Mouse (Mus musculus) adrenal gland, adult 10 weeks (tissue): ENCODE measurements around the gene Vmn2r30. TPM values are rescaled to one million over a fixed set of nuclear protein-coding genes. Genes with fewer than 3 reads are reported as not detected.

ENCODE experiments used
- polyA plus RNA-seq: library from polyadenylated mRNA; stranded (reverse); fragments of 350-450 nt; fragmentation: Illumina TruSeq; extraction: RNeasy Lipid Tissue Mini Kit (QIAGEN cat#74804); gene quantifications from one replicate; pipeline ENCODE4 v1.2.3, GENCODE M21; 2014; ENCODE audit warnings: low read depth, low replicate concordance

Vmn2r30 gene
- 1.5 TPM for polyA plus RNA-seq

GRCm38 (mm10) chr7:7337509-7337908 is at the start of gene Vmn2r30:
Gene Vmn2r30 (minus strand): TSS chr7:7337609.

GRCm38 (mm10) chr7:7374431-7374830 is 37.0 kb upstream of the Vmn2r30 start, which contains the start of gene Gm45783:
Gene Gm45783 (minus strand): TSS chr7:7374573.

GRCm38 (mm10) chr7:7277966-7278567 is 59.3 kb downstream of the Vmn2r30 start, which contains the start of gene Gm45844:
Gene Gm45844 (minus strand): TSS chr7:7278289.

Other genes starting within 250 kb of the Vmn2r30 start
- gene Zfp954, start 216.1 kb downstream of the Vmn2r30 start, polyA plus RNA-seq = 7.8 TPM
- 1.5 TPM for gene Zfp773, start 200.9 kb downstream of the Vmn2r30 start, polyA plus RNA-seq
- gene Zfp418, start 166.3 kb downstream of the Vmn2r30 start, polyA plus RNA-seq = 4.3 TPM
- gene Zfp772, start 127.6 kb downstream of the Vmn2r30 start, polyA plus RNA-seq = 11.1 TPM
- 7.3 TPM for gene Vmn2r29, start 90.3 kb downstream of the Vmn2r30 start, polyA plus RNA-seq
- 7.7 TPM for gene Gm45844, start 59.3 kb downstream of the Vmn2r30 start, polyA plus RNA-seq
- 171 TPM for gene Clcn4, start 36.8 kb downstream of the Vmn2r30 start, polyA plus RNA-seq
- gene Gm45783, start 37.0 kb upstream of the Vmn2r30 start, polyA plus RNA-seq = 2.4 TPM
- not detected for gene Vmn2r31, start 62.1 kb upstream of the Vmn2r30 start, polyA plus RNA-seq
- not detected for gene Vmn2r32, start 142.4 kb upstream of the Vmn2r30 start, polyA plus RNA-seq
- not detected for gene Vmn2r33, start 229.2 kb upstream of the Vmn2r30 start, polyA plus RNA-seq